11 mouse cellular contexts compared by ENCODE assay signal in the genomic region with DNA sequence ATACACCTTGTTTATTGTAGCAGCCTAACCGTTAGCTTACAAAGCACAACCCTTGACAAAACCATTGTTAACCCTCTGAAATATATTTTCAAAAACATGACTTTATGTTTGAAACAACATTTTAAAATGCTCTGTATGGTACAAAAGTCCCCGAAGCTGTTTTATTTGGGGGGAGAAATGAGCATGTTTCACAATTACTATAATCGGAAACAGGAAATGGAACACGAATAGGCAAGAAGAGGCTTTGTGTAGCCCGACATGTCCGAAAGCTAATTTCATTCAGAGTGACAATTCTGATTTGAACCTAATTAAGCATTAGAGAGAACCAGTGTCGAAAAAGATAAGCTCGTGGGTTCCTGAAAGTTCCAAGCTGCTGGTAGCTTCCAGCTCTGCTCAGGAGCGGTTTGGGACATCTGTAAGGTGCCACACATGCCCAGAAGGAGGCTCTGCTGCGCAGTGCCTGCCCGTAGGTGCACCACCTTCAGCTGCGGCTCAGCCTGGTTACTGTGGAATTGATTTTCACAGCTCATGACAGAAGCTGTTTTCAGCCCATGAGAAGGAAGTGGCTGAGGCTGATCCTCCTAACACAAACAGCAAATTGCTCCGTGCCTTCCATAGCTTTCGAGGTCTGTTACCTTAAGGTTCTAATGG. TPM values are rescaled to one million over a fixed set of nuclear protein-coding genes. Genes with fewer than 3 reads are reported as not detected.
DNase-seq lines count a peak whose midpoint lies in the region; ATAC-seq lines count a peak whose summit lies in the region.
"Had no signal": no experiment of that assay in that cellular context is flagged by ENCODE, and none has a peak within 500 bp of the region (broad histone marks: within the 10 kb centered on the region; RNA-seq: fewer than 3 reads in every experiment).

No protein-coding gene starts in this region.

- ATAC-seq in cerebellum, adult (ENCODE audit: insufficient number of reproducible peaks, low FRiP score, low TSS enrichment) = 0 out of 2 replicates have a peak, but pooled peaks have one; percentile 33
- 0 out of 2 replicates have a peak, but pooled peaks have one; percentile 56 for ATAC-seq in hindbrain, embryonic 15.5 days (ENCODE audit: low FRiP score, low read depth)
- ATAC-seq in hindbrain, embryonic 13.5 days (ENCODE audit: low FRiP score) = no peak
- ATAC-seq in activated CD4-positive, CD25-positive, alpha-beta regulatory T cell, adult 4 months = no peak

- H3K9ac ChIP-seq in hindbrain, embryonic 15.5 days = no peak overlapping the region
- H3K9ac ChIP-seq in hindbrain, embryonic 13.5 days = no peak overlapping the region
- H3K9ac ChIP-seq: heart, embryonic 12.5 days had no signal

- H3K27ac ChIP-seq in hindbrain, embryonic 15.5 days (replicated peaks) = no peak overlapping the region
- H3K27ac ChIP-seq in hindbrain, embryonic 13.5 days = no peak overlapping the region

- peaks cover 6% of the 10 kb centered on the region; the same call in 1 of the 2 replicates for H3K4me1 ChIP-seq in hindbrain, embryonic 15.5 days (replicated peaks)
- H3K4me1 ChIP-seq in hindbrain, embryonic 13.5 days (replicated peaks) = 0 out of 2 replicates have a peak, but pooled peaks cover 4% of the 10 kb centered on the region

- H3K4me3 ChIP-seq in hindbrain, embryonic 15.5 days = no peak overlapping the region
- no peak overlapping the region for H3K4me3 ChIP-seq in hindbrain, embryonic 13.5 days
- H3K4me3 ChIP-seq: heart, embryonic 12.5 days had no signal

- no peaks in the 10 kb centered on the region for H3K36me3 ChIP-seq in hindbrain, embryonic 15.5 days
- no peaks in the 10 kb centered on the region for H3K36me3 ChIP-seq in hindbrain, embryonic 13.5 days
- H3K36me3 ChIP-seq: heart, embryonic 12.5 days had no signal

- H3K4me2 ChIP-seq in hindbrain, embryonic 15.5 days = no peak overlapping the region
- no peak overlapping the region for H3K4me2 ChIP-seq in hindbrain, embryonic 13.5 days
- H3K4me2 ChIP-seq: heart, embryonic 12.5 days had no signal

- no peaks in the 10 kb centered on the region for H3K27me3 ChIP-seq in hindbrain, embryonic 15.5 days
- H3K27me3 ChIP-seq in hindbrain, embryonic 13.5 days = no peaks in the 10 kb centered on the region
- H3K27me3 ChIP-seq: heart, embryonic 12.5 days had no signal

- no peak for DNase-seq in cerebellum, adult 11-12 months
- DNase-seq in urinary bladder, postnatal 14 days (ENCODE audit: low spot score) = peak; percentile 10
- no peak for DNase-seq in urinary bladder, postnatal 10 days (ENCODE audit: low spot score)
- DNase-seq in ovary, postnatal 14 days (ENCODE audit: low spot score) = no peak
- DNase-seq: cerebellum, adult 9-10 months; lung, postnatal 36 days had no signal

- H3K9me3 ChIP-seq in hindbrain, embryonic 15.5 days = no peaks in the 10 kb centered on the region
- no peaks in the 10 kb centered on the region for H3K9me3 ChIP-seq in hindbrain, embryonic 13.5 days
- H3K9me3 ChIP-seq: heart, embryonic 12.5 days had no signal

- WGBS in hindbrain, embryonic 15.5 days = 68% methylated on average over 14 of the region's 14 CpGs
- WGBS in hindbrain, embryonic 13.5 days = 74% methylated on average over 14 of the region's 14 CpGs

RNA-seq across cellular contexts. Expression of gene Gpc6, which starts 12.9 kb away (rescaled TPM):
- polyA plus RNA-seq in hindbrain, embryonic 15.5 days (2015; fragmentation: Nextera tagmentation; extraction: Ambion mirVana) = 19.6 and 22.1 TPM in 2 replicates
- 20.8 and 21.6 TPM in 2 replicates for polyA plus RNA-seq in hindbrain, embryonic 13.5 days (2015; fragmentation: Nextera tagmentation; extraction: Ambion mirVana)
- polyA plus RNA-seq in activated CD4-positive, CD25-positive, alpha-beta regulatory T cell, adult 4 months (2017; shearing (Covaris generic)) = not detected

Comparison
In these comparisons a context has a peak if more than half of its experiments do, and no peak if none do; other contexts are left out.
1. ATAC-seq: peak in cerebellum, adult (single experiment) and hindbrain, embryonic 15.5 days (single experiment); none in hindbrain, embryonic 13.5 days (single experiment) and activated CD4-positive, CD25-positive, alpha-beta regulatory T cell, adult 4 months (single experiment).
2. RNA of gene Gpc6, which starts 12.9 kb away (polyA plus RNA-seq): 20.8 to 21.6 TPM in hindbrain, embryonic 13.5 days and 19.6 to 22.1 TPM in hindbrain, embryonic 15.5 days; not detected in activated CD4-positive, CD25-positive, alpha-beta regulatory T cell, adult 4 months; every median in the first group is over 10 times any median in the second.